Mouse (Mus musculus) small intestine, adult 2 months (tissue): ENCODE results near the gene Trpm4.

Experiments
- CTCF ChIP-seq: fragments of 200-500 bp; IDR thresholded peaks from 2 replicates; pipeline ENCODE4 v1.5.1; 2012; ENCODE audit warnings: low read depth, mild to moderate bottlenecking, control low read depth, inconsistent platforms, low read length, moderate library complexity, mixed read lengths; ENCODE audit not compliant: insufficient replicate concordance, insufficient read length; ENCODE audit errors: extremely low read depth
- POLR2A ChIP-seq: fragments of 200-500 bp; IDR thresholded peaks from 2 replicates; pipeline ENCODE4 v1.6.1; 2012; ENCODE audit warnings: low read depth, mild to moderate bottlenecking, control low read depth, inconsistent platforms, low read length, moderate library complexity

GRCm38 (mm10) chr7:45297563-45297962 is 36.0 kb downstream of the Trpm4 start:
- no peak for TF ChIP-seq POLR2A
- TF ChIP-seq CTCF: no peak
